Mouse (Mus musculus) thymus, adult 2 months (tissue): ENCODE data around the gene Trappc6a. TPM values are rescaled to one million over a fixed set of nuclear protein-coding genes. Genes with fewer than 3 reads are reported as not detected.

Experiments
- DNase-seq: peaks from one replicate; pipeline ENCODE4 v3.0.0; 2021
- H3K27ac ChIP-seq: fragments of 200-500 bp; 2 replicates; pipeline ENCODE4 v1.5.1; 2012; ENCODE audit warnings: low read length, control low read depth; ENCODE audit not compliant: control insufficient read depth, insufficient read depth
- H3K27me3 ChIP-seq: fragments of 200-500 bp; 2 replicates; pipeline ENCODE4 v1.6.1; 2012; ENCODE audit warnings: mild to moderate bottlenecking, low read length, moderate library complexity, mixed read lengths; ENCODE audit not compliant: control insufficient read depth, insufficient read depth
- H3K36me3 ChIP-seq: fragments of 200-500 bp; 2 replicates; pipeline ENCODE4 v1.6.1; 2012; ENCODE audit warnings: mild to moderate bottlenecking, low read length, moderate library complexity; ENCODE audit not compliant: control insufficient read depth, insufficient read depth
- H3K4me1 ChIP-seq: fragments of 200-500 bp; replicated peaks from 2 replicates; pipeline ENCODE4 v1.6.1; 2012; ENCODE audit warnings: low read length; ENCODE audit not compliant: control insufficient read depth, insufficient read depth
- H3K4me3 ChIP-seq: fragments of 200-500 bp; 2 replicates; pipeline ENCODE4 v1.5.1; 2012; ENCODE audit warnings: mild to moderate bottlenecking, low read length, control low read depth, moderate library complexity; ENCODE audit not compliant: control insufficient read depth, insufficient read depth
- CTCF ChIP-seq: fragments of 200-500 bp; IDR thresholded peaks from 2 replicates; pipeline ENCODE4 v1.5.1; 2012; ENCODE audit warnings: mild to moderate bottlenecking, control low read depth, low read length, moderate library complexity, borderline replicate concordance; ENCODE audit not compliant: control insufficient read depth, poor library complexity, insufficient read depth; ENCODE audit errors: extremely low read depth
- POLR2A ChIP-seq: fragments of 200-500 bp; IDR thresholded peaks from 2 replicates; pipeline ENCODE4 v1.6.1; 2012; ENCODE audit warnings: mild to moderate bottlenecking, low read length, control low read depth, moderate library complexity; ENCODE audit not compliant: control insufficient read depth, poor library complexity, insufficient read depth; ENCODE audit errors: extremely low read depth
- WGBS: fragments of 180-500 bp; shearing (Covaris S2); methylation state at CpG from one replicate; pipeline ENCODE4 v1.1.7; 2018; 5-methylcytosine and 5-hydroxymethylcytosine counted together
- polyA plus RNA-seq: library from polyadenylated mRNA; depleted of rRNA; stranded (reverse); fragments of >200 nt; gene quantifications from 2 replicates; pipeline ENCODE4 v1.2.3, GENCODE M21; 2012

Trappc6a gene
- polyA plus RNA-seq, 1 experiment = 86.7 TPM

DNA sequence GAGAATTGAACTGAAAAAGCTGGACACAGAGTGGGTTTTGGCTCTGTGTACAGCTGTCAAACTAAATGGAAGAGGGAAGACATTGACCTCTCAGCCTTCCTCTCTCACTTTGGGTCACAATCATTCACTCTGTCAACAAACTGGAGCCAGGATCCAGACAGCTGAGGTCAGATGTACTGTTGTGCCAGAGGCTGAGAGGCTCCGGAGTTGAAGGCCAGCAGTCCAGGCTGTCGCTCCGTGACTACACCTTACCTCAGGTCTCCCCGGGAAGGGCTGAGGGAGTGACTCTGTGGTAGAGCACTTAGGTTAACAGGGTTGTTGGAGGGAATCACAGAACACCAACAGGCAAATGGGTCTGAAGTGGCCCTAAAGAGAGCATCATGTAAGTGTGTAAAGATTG, 9.9 kb upstream of the Trappc6a start:
- H3K27me3 ChIP-seq = no peaks in the 10 kb centered on the region
- WGBS = 98% methylated on average over 4 of the region's 4 CpGs
- no peak overlapping the region for H3K4me3 ChIP-seq
- DNase-seq = no peak
- no peaks in the 10 kb centered on the region for H3K36me3 ChIP-seq
- H3K4me1 ChIP-seq = 0 out of 2 replicates have a peak, but pooled peaks cover 4% of the 10 kb centered on the region
- H3K27ac ChIP-seq = no peak overlapping the region
- TF ChIP-seq CTCF (no peak), POLR2A (no peak)

DNA sequence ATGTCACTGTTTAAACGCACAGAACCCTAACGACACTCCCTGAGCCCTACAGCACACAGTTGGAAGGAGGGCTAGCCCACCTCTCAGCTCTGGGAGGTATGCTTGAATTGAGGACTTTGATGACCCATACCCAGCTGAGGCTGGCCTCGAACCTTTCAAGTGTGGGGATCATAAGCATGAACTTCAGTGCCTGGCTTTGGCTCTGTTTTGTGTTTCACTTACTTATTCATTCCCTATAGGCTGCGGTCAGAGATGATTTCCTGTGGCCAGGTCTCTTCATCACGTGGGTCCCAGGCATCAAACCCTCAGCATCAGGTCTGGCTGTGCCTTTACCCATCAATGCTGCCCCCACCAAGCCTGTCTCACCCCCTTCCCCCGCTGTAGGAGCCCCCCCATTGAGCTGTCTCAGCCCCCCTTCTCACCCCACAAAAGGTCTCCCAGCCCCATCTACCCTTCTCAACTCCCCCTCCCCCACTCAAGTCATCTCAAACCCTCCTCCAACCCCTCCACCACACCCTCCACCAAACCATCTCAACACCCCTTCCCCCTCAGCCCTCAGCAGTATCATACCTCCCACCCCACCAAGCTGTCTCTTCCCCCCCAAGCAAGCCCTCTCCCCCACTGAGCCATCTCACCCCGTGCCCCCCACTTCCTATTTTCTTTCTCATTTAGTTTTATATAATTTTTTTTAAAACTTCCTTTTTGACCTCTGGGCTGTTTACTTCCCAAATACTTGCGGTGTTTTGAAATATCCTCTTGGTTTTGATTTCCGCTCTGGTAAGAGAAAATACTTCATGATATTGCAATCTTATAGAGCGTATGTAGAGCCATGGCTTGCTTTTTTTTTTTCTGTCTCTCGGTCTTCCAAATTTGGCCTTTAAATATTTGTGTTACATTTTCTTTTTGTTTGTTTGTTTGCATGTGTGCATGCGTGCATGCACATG, 7.5 kb upstream of the Trappc6a start:
- H3K4me3 ChIP-seq = no peak overlapping the region
- TF ChIP-seq CTCF (no peak), POLR2A (no peak)
- no peak overlapping the region for H3K27ac ChIP-seq
- H3K4me1 ChIP-seq = 0 out of 2 replicates have a peak, but pooled peaks cover 4% of the 10 kb centered on the region
- no peak for DNase-seq
- 22% methylated on average over 12 of the region's 12 CpGs for WGBS
- no peaks in the 10 kb centered on the region for H3K27me3 ChIP-seq
- no peaks in the 10 kb centered on the region for H3K36me3 ChIP-seq

DNA sequence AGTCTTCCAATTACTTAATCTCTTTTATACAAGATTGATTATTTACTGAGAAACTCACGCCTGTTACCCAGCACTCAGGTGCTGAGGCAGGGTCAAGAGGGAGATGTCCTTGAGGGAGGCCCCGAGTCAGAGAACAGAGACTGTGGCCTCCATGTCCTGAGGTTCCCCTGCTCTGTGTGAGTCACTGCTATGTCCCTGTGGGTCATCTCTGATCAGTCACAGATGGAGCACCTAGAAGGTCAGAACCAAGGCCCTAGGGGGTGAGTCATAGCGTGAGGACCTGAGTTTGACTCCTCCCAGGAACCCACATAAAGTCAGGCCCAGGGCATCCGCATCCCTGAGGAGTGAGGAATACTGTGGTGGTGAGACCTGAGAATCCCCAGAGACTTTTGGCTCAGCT, 6.5 kb upstream of the Trappc6a start:
- no peak for DNase-seq
- TF ChIP-seq CTCF = no peak
- TF ChIP-seq POLR2A = no peak
- 83% methylated on average over 4 of the region's 4 CpGs for WGBS
- no peak overlapping the region for H3K4me3 ChIP-seq
- no peak overlapping the region for H3K27ac ChIP-seq
- H3K27me3 ChIP-seq = no peaks in the 10 kb centered on the region
- H3K36me3 ChIP-seq = no peaks in the 10 kb centered on the region
- 0 out of 2 replicates have a peak, but pooled peaks cover 4% of the 10 kb centered on the region for H3K4me1 ChIP-seq

DNA sequence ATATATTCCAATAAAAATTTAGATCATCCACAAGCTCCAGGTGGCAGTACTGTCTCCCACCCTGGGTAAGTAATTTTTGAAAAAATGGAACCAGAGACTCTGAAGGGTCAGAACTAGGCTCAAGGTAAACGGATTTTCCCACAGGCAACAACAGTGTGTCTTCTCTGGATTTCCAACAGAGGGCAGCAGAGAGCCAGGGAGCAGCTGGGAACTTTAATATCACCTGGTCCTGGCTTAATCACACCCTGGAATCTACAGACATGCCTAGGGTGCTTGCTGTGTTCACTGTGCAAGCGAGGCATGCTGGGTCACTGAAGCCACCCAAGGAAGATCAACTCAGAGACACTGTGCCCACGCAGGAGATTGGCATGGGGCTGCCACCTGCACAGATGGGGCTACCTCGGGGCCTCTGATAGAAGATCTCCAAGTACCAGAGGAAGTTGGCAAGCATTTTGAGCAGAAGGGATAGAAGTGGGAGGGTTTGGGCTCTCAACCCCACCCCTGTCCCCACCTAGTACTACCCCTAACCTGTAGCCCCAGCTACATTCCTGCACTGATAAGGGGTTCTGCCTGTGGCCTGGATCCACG, 4.6 kb upstream of the Trappc6a start:
- WGBS = 28% methylated on average over 5 of the region's 5 CpGs
- DNase-seq = peak; percentile 42

DNA sequence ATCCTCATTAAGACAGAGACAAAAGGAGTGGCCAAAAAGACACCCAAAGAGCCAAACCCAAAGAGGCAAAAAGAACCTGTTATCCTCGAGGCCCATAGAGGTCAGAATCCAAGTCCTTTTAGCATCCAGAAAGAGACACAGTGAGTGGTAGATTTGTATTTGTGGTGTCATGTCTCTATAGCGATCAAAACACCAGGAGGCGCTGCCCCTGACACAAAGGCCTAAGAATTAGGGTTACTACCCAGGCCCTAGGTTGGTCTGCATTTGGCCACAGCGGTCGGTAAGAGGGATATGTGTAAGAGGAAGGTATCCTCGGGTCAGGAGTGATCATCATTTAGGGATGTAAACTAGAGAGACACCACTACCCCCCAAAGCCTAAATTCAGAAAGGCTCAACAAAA, 1.9 kb upstream of the Trappc6a start:
- Histone ChIP-seq H3K27me3 (no peaks in the 10 kb centered on the region), H3K4me1 (peaks cover 20% of the 10 kb centered on the region), H3K27ac (no peak overlapping the region), H3K4me3 (no peak overlapping the region), H3K36me3 (no peaks in the 10 kb centered on the region)
- WGBS = 51% methylated on average over 6 of the region's 6 CpGs
- DNase-seq = no peak
- TF ChIP-seq CTCF = no peak
- TF ChIP-seq POLR2A = no peak

More for the DNA sequence above, 4.6 kb upstream of the Trappc6a start:
- peak; percentile 48; the same call in 1 of the 2 replicates for TF ChIP-seq CTCF
- TF ChIP-seq POLR2A = no peak
- no peaks in the 10 kb centered on the region for H3K27me3 ChIP-seq
- no peak overlapping the region for H3K27ac ChIP-seq
- H3K4me1 ChIP-seq = peaks cover 14% of the 10 kb centered on the region; the same call in 1 of the 2 replicates
- H3K36me3 ChIP-seq = no peaks in the 10 kb centered on the region
- no peak overlapping the region for H3K4me3 ChIP-seq

DNA sequence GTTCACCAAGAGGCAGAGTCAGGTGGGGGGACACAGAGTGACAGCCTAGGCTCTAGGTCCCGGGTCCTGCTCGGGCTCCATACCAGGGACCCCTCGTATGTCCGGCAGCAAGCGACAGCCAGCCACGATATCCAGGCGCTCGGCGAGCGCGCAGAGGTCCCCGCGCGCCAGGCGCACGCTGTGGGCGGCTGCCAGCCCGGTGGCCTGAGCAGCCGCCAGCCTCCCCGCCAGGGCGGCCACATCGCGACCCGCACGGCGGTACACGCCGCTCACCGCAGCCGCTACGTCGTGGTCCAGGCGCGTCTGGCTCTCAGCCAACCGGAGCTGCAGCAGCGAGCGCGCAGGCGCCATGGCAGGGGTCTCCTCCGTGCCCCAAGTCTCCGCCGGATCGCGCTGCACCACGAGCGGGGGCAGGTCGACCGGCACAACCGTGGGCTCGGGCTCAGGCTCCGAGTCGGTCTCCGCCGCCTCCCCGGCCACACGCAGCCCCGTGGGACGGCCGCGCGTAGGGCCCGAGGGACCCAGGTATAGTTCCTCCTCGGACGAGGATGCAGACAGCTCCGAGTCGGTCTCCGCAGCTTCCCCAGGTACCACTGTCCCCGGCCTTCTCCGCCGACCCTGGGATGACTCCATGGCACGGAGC, 1.1 kb upstream of the Trappc6a start:
- H3K27ac ChIP-seq = no peak overlapping the region
- H3K4me3 ChIP-seq = peak overlapping the region; percentile 95
- TF ChIP-seq POLR2A (0 out of 2 replicates have a peak, but pooled peaks have one; percentile 36), CTCF (0 out of 2 replicates have a peak, but pooled peaks have one; percentile 11)
- no peaks in the 10 kb centered on the region for H3K36me3 ChIP-seq
- peak; percentile 52 for DNase-seq
- no peaks in the 10 kb centered on the region for H3K27me3 ChIP-seq
- H3K4me1 ChIP-seq = peaks cover 20% of the 10 kb centered on the region
- WGBS = 5% methylated on average over 71 of the region's 71 CpGs
